Mouse (Mus musculus) c-Kit-positive CD71-positive TER-119-positive erythroid progenitor cells, embryonic 14.5 days (primary cell): ENCODE results near the gene Tnks2.
"Not testable (repeated sequence)": the region's sequence is repeated elsewhere in the genome, so short reads cannot be mapped to it uniquely, and the experiment has no call there.

Experiments
- DNase-seq: peaks from one replicate; pipeline ENCODE4 v3.0.0-alpha.2; 2013; ENCODE audit warnings: low spot score

Gene Tnks2

DNA sequence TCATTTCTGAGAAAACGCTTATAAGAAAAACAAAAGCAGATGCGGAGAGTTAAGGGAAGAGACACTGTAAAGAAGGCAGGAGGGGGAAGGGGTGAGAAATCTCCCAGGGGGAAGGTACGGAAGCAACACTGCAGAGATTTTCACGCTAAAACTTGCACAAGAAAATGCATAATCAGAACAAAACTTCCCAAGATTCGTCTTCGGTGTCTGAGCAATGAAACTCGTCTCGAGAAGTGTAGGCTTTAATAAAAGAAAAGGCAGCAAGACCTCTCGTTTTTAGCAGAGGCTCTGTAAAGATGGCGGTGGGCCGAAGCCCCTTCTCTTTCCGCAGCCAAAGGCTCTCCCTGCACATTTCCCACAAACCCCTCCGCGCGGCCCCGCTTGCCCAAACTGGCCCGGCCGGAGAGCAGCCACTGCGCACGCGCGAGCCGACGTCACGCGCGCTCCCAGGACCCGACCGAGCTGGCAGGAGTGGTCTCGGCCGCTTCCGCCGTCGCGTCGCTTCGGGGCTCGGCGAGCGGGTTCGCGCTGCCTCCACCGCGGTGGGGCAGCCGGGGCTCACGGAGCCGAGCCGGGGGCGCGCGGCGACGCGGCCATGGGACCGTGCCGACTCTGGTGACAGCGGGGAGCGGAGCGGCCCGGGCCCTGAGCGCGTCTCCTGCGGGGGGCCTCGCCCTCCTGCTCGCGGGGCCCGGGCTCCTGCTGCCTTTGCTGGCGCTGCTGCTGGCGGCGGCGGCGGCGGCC is at the start of gene Tnks2:
Gene Tnks2 (plus strand): TSS at position 445 of the 744 bp plus-strand sequence.
- peak; percentile 82 for DNase-seq

DNA sequence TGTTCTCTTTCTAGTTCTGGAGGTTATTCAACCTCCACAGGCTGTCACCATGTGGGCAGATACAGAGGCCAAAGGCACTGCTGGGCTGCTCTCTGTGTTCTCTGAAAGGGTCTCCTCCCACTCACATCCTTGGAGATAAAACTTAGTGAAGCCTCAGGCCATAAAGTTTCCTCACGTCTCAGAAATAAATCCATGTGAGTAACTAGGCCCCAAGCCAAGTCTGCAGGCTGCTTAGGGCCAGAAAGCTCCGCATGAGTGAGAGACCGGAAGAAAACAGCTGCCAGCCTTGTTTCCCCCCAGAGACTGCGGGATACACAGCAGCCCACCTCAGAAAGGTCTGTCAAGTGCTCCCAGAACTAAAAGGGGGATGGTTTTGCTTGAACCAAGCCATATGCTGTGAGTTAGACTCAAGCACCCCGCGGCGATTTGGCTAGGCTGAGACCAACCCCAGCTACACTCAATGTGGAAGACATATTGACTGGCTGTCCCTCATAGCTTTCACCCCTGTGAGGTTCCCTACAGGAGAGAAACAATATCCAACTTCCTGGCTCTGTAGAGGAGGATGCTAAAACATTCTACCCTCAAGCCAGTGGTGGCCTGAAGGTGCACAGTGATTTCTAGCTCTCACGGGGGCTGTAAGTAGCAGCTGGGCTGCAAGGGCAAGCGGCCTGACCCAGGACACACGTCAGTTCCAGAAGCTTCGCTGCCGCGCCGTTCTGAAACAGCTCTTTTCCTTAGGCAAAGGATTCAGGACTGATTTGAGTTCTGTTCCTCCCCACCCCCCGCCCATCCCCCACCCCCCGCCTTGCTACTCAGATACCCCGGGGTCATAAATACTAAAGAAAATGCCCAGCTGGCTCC is 43.9 kb upstream of the Tnks2 start:
- no peak for DNase-seq

DNA sequence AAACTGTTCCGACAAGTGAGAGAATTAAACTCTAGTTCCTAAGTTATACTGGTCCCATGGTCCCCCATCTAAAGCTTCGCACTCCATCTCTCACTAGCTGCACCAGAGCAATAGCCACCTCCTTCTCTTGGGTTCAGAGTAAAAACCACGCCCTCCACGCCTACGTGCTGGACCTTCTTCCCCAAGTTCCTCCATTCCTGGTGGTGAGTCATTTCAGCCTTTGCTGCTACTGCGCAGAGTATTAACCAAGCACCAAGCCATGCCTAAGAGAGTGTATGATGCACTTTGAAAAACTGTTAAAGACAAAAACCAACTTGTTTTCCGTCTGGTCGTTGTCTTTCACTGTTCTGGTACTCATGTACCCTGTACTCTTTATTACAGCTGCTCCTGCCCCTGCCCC is 41.4 kb upstream of the Tnks2 start:
- DNase-seq = no peak

DNA sequence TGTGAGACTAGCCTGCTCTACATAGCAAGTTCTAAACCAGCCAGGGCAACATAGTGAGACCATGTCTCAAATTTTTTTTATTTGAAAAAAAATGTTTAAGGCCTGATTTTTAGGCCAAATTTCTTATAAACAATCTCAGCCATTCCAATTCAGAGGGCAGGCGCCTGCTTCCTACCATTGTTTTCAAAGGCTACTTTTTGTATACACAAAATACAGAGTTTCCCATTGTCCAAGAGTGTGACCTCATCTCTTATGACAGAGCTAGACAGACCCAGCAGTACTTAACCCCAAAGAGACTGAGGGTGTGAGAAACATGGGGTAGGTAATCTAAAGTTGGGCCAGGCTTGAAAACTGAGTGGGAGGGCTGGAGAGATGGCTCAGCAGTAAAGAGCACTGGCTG is 40.6 kb upstream of the Tnks2 start:
- DNase-seq = no peak

DNA sequence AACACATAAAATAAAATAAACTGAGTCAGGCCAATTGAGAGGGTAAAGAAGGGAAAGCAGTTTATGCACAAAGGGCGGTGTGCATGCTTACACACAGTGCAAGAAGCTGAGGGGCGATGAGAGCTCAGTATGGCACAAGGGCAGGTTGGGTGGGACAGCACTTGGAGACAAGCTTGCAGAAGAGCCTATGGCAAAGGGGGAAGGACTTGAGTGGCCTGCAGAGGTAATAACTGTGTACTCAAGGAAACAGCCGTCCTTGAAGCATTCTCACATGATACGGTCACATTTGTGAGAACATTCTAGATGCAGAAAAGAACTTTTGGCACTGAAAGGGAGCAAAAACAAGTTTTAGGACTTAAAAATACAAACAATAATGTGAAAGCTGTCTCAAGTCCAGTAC is 40.0 kb upstream of the Tnks2 start:
- DNase-seq = no peak

DNA sequence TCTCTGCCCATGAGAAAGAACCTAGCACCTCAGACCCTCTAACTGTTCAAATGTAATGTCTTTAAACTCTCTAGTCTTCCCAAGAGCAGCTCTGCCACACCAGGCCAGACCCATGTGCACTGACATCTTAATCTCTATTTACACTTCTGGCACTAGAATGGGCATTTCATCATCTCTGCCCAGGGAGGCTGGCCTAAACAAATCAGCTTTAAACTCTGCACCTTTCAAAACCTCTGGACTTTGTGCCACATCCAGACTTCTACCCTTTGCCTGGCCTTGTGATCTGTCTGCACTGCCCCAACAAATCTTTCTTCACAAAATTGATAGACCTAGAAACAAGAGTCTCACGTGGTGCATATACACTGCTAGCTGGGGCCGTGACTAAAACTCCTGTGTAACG is 38.8 kb upstream of the Tnks2 start:
- DNase-seq = no peak

DNA sequence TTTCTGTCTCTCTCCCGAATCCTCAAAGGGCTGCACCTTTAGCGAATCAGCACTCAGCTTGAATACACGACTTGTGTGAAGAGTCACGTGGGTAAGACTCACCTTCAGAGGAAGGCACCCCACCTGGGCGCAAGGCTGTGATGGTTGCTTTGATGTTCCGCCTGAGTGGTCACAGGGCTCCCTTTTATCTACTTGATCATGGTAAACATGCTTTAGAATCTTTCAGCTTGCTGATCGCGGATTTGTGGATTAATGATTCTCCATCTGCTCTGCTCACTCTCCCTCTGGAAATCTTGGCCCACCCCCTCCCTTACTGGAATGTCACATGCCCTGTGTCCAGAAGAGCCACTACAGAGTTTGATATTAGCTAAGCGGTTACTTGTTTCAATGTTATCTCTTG is 37.1 kb upstream of the Tnks2 start:
- no peak for DNase-seq

DNA sequence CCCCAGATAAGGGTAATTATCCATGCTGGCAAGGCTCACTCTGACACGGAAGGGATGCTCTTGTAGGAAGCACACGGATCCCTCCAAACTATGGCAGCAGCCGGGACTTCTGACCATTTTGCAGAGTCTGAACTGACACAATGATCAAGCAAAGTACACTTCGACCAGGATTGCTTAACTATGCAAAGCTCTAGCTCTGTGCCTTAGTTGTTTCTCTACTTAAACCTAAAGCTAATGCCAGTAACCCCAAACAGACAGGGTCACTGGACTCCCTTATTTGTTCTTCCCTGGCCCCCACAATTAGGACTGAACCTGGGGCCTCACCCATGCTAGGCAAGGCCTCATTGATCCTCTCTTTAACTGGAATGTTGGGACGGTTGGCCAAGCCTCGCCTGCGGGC is 33.7 kb upstream of the Tnks2 start:
- DNase-seq = no peak

DNA sequence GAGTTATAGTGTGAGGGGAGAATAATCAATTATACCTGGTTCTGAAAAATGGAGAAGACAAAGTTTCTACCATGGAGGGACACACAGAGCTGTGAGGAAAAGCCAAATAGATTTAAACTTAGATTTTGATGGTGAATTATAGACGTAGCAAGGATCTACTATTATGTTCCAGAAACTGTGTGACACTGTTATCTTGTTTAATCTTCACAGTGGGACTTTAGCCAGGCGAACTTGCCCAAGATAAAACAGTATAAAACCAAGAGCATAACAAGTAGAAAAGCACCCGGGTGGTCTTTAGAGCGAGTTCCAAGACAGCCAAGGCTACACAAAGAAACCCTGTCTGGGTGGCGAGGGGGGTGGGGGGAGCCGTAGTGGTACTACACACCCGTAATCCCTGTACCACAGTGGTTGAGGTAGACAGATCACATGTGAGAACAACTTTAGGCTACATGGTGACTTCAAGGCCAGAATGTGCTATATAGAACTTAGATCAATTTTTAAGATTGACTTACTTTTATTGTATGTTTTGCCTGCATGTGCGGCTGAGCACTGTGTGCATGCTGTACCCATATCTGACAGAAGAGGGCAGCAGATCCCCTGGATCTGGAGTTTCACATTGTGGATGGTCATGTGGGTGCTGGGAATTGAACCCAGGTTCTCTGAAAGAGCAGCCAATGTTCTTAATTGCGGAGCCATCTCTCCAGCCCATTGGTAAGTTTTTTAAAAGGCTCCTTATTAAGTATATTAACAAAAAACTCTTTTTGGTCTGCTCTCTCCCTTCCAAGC is 32.0 kb upstream of the Tnks2 start:
- DNase-seq = no peak

DNA sequence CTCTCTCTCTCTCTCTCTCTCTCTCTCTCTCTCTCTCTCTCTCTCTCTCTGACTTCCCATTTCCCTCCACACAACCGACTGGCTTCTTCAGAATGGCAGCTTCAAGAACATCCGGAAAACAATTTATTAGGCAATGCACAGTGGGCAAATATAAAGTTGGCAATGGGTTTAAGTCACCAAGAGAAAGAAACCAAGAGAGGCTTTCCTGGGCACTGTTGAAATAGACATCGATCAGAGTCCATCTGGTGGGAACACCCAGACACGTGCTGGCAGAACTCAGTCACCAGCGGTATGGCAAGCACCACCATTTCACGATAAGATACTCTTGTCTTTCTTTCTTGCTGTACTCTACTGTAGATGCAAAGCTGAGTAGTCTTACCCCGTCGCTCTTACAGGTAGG is 30.6 kb upstream of the Tnks2 start:
- no peak for DNase-seq

DNA sequence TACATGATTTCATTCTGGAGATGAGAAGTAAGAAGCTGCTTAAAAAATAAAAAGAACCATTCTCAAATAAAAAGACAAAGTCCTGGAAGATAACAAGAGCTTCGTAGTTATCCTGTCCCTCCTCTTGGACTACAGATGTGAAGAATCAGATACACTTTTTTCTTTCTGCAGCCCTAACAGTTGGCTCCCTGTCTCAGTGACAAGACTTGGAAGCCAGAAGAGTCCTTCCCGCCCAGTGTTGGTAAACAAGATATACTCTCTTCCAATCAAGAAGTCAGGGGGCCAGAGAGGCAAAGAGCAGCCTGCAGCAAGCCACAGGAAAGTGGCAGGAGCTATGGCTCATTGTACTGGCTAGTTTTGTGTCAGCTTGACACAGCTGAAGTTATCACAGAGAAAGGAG is 27.2 kb upstream of the Tnks2 start:
- DNase-seq = no peak

DNA sequence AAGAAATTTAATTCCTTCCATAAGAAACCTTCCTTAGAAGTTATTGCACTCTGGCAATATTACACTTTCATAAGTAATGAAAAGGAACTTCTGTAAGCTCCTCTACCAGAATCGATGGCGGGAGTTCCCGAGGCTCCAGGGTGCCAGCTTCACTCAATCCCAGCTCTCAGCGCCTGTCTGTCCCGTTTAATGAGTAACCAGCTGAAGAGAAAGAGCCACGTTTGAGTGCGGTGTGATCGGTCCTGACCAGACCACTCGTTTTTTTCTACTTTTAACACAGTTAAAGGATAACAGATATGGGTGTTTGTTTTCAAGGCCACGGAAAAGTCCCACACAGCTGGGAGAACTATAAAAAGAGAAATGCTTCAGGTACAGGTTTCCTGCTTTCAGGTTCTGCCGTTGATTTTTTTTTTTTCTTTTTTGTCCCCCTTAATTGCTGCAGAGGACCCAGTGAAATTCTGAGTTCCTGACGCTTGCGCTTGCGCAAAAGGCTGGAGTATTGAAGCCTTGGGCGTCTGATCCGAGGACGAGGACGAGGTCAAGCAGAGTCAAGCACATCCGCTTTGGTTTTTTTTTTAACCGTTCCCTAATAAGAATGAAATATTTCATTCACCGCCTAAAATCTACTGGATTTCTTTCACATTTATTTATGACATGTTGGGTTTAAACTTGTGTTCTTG is 25.5 kb upstream of the Tnks2 start:
- no peak for DNase-seq

DNA sequence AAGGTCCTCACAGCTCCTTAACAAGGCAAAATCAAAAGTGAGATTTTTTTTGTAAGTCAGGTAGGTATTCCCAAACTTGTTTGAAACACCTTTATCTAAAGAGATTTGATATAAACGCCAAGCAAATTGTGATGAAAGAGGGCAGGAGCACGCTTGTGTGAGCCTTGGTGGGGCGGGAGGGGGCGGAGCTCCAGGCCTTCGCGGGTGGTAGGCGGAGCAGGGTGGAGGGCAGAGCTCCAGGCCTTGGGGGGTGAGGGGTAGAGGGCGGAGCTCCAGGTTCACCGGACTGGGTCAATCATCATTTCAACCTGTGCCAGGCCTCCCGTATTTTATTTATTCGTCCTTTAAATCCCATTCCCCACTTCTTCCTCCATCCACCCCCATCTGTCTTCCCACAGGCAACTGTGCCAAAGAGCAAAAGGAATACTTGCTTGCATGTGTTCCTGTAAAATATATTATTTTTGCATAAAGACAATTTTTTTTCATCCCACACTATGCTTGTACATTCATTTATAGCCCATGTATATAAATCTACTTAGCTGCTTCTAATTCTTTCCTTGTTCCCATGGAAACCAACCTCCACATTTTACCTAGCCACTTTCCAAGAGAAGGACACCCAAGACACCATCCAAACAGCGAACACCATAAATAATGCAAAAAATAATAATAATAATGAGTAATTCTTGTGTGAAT is 24.4 kb upstream of the Tnks2 start:
- DNase-seq = no peak

DNA sequence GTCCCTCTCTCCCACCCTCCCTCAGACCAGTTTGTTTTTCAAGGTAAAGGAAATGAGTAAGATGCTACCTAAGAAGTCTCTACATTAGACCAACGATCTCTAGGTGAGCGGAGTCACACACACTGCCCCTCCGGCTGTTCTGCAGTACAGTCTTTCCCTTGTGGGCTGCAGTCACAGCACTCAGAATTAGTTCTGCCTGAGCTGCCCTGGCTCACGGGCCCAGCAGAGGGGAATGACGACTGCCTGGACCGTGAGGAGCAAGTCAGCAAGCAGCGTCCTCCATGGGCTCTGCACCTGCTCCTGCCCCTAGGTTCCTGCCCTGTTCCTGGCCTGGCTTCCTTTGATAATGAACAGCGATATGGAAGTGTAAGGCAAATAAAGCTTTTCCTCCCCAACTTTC is 22.0 kb upstream of the Tnks2 start:
- no peak for DNase-seq

DNA sequence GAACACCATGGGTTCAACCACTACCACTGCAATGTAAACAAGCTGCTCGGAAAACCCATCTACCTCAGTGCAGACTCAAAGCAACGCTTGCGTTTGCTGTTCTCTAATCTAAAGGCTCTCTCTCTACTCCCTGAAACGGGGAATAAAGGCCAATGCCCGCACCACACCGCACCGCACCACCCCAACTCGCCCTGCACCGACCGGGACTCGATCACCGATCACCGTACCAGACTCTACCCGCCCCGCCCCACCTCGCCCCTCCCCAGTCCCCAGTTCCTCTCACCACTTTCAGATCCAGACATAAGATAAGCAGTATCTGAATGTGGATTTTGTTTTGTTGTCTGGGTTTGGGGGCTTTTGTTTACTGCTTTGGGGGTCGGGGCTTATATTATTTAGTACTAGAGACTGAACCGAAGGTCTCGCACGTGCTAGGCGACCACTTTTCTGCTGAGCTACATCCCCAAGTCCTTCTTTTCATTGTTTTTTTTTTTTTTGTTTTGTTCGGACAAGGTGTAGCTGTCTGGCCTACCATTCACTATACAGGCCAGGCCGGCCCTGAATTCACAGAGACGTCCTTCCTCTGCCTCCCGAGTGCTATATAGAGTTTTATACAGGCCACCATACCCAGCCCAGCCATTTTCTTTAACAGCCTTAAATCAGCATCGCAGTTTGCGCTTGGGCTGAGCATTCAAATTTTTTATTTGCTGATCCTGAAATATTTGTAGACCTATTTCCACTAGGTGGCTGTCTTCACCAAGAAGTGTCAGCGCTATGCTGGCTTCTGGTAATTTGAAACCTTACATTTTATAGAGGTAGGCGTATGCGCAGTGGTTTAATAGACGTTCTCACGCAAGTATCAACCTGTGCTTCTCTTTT is 18.4 kb upstream of the Tnks2 start:
- DNase-seq = peak; percentile 59

DNA sequence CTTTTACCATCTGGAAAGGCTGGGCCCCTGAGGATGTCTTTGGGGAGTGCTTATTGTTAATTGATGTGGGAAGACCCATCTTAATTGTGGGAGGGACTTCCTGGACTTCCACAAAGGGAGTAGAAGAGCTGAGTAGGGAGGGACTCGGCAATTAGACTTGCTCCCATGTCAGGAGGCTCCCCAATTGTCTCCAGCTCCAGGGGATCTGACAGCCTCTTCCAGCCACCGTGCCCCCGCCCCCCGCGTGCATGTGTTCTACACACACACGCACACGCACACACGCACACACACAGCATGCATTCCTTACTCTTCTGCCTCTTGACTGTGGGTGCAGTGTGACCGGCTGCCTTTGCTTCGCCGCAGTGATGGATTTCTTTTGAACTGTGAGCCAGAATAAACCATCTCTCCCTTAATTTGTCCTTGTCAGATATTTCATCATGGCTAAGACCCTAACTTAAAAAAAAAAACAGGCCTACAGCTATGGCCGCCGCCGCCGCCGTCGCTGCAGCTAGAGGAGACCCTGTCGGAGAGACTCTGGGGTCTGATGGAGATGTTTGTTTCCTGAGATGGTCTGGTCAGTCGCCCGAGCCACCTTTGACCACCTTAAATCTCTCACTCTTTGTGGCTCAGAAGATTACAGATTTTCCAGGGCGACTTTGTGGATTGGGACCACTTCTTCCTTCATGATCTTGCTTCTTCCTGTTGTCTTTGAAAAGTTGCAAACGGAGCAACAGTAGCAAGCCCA is 15.7 kb upstream of the Tnks2 start:
- no peak for DNase-seq

DNA sequence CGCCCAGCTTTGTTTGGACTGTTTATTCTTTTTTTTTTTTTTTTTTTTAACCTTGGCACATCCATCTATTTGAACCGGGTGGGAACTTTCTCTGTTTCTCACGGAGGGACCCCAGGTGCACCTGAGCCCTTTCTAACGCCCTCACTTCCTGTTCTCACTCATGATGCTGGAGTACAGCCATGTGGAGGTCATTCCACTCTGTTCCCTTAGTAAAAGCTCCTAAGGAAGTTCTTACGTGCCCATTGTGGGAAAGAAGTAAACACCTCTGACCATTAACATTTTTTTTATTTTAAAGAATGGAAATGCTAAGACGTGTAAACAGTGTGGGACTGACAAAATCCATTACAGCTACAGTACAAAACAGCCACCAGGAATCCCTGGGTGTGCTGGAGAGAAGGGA is 14.8 kb upstream of the Tnks2 start:
- no peak for DNase-seq

DNA sequence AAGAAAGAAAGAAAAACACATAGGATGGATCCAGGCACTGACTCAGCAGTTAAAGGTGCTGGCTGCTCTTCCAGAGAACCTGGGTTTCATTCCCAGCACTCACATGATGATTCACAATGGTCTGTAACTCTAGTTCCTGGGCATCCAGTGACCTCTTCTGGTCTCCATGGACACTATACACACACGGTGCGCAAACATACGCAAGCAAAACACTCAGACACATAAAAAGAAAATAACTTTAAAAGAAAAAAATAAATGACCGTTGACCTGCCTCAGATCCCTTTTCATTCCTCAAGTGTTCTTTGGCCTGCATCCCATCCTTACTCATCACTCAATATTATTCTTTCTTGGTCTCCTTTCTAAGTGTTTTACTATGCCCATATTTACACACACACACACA is 13.6 kb upstream of the Tnks2 start:
- DNase-seq = no peak

DNA sequence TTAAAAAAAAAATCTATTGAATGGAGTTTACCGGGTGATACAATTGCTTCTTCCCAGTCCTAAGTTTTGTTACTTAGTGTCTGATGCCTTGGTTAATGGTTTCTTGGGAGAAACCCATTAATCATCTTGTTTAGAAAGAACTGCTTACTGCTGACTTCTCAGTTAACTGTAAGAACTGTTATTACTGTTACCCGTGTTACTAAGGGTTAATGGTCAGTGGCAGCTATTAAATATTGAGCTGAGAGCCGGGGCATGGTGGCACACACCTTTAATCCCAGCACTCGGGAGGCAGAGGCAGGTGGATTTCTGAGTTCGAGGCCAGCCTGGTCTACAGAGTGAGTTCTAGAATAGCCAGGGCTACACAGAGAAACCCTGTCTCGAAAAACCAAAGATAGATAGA is 12.7 kb upstream of the Tnks2 start:
- DNase-seq = not testable (repeated sequence)

DNA sequence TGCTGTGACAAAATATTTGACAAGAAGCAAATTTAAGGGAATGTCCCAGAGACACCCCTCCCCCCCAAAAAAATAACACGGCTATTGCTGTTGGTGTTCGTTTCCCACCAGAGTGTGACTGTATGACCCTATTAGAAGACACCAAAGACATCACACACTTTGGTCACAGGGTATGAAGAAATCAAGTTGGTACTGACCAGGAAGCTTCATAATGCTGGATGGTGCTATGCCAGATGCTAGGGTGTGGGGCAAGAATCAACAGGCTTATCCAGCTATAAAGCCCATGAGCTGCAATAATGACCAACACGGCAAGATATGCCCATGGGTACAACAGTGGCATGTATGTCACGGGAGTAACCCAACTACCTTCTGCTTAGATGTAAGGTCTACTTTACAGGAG is 11.3 kb upstream of the Tnks2 start:
- DNase-seq = no peak
